Mouse (Mus musculus): Measurements from ENCODE around the gene Ccdc172.

GRCm38 (mm10) chr19:58550916-58551315 lies 39.1 kb downstream of the Ccdc172 start:
- TF ChIP-seq CTCF (IDR thresholded peaks at IDR 0.05; ENCODE audit: control insufficient read depth, insufficient read depth, insufficient replicate concordance, low read depth, low read length) (no peak), POLR2A (IDR thresholded peaks at IDR 0.05; ENCODE audit: control insufficient read depth, low read depth, low read length) (no peak)

All from testis, adult 2 months (tissue).